Mouse (Mus musculus): ENCODE results near the gene Iqgap1.

Gene Iqgap1

GRCm38 (mm10) chr7:80796805-80797567, 28.8 kb downstream of the Iqgap1 start:
- DNase-seq = no peak

GRCm38 (mm10) chr7:80796258-80796657, 29.5 kb downstream of the Iqgap1 start:
- DNase-seq = no peak

GRCm38 (mm10) chr7:80789534-80789933, 36.2 kb downstream of the Iqgap1 start:
- no peak for DNase-seq

- no peak for DNase-seq
Observed at GRCm38 (mm10) chr7:80789061-80789460, 36.7 kb downstream of the Iqgap1 start.

- no peak for DNase-seq
Observed at GRCm38 (mm10) chr7:80788002-80788401, 37.8 kb downstream of the Iqgap1 start.

DNA sequence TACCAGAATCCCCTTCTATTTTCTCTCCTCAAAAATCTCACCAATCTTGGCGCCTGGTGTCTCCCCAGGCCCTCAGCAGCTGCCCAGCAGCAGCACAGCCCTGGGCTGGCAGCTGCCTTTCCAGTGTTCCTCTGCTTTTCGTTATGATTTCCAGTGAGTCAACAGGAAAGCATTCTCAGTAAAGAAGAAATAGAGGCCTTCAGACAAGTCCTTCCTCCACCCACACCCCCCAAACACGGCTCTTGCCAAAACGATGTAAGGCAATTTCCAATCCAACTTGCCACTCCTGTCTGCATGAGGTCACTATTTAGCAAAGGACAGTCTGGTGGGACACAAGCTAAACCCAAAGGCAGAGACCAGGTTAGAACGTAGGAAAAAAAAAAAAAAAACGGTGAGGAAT, 39.0 kb downstream of the Iqgap1 start:
- no peak for DNase-seq

- no peak for DNase-seq
Observed at GRCm38 (mm10) chr7:80783841-80784240, 41.9 kb downstream of the Iqgap1 start.

- DNase-seq = no peak
Observed at GRCm38 (mm10) chr7:80782155-80783109, 43.3 kb downstream of the Iqgap1 start.

GRCm38 (mm10) chr7:80781444-80782120, 44.2 kb downstream of the Iqgap1 start:
- DNase-seq = no peak

DNA sequence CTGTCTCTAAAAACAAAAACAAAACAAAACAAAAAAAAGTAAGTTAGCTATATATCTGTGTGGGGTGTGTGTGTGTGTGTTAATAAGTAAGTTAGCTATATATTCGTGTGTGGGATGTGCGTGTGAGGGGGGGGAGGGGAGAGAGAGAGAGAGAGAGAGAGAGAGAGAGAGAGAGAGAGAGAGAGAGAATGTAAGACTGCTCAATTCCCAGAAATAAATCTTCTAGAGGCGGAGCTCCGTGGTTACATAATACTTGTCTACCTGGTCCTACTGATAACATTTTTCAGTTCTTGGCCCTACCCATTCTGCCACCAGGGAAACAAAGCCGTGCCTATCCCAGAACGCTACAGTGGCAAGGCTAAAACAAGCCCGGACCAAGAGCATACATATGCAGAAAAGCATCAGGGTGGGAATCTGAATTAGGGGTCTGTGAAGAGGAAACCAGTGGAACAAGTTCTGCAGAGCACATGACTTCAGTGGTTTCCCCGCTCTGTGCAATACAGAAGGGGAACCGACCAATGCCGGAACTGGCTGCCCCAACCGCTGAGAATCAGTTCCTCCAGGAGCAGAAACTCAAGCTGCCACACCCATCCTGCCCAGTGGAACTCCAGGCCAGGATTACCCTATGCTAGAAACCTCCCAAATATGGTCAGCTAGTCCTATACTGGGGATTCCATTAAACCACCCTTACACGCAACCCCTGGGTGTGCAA, 46.7 kb downstream of the Iqgap1 start:
- DNase-seq = no peak

DNA sequence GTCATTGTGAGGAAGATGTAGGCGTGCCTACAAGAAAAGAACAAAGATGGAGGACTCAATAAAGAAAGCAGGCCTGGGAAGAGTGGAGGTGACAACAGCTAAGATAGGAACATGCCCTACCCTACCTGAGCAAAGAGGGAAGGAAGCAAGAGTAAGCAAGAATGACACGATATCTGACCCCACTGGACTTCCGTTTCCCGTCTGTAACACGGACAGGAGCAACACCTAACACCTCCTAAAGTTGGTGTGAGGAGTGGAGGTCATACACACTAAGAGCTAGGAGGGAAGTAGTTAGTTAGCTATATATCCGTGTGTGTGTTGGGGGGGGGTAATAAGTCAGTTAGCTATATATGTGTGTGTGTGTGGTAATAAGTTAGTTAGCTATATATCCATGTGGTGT, 47.4 kb downstream of the Iqgap1 start:
- DNase-seq = no peak

DNA sequence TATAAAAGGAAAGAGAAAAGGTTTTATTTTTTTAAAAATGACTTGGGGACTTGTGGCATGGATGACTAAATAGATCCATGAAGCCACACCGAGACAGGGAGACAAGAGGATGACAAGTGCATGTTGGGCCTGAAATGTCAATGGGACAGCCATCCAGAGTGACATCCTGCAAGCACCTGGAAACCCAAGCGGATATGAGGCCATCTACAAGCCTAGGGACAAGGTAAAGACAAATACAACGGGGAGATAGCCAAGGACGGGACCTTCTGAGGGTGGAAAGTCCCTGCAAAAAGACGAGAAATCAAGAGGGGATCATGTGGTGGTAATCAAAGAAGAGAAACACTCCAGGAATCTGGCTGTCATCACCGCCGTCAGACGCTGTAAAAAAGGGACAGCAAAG, 48.6 kb downstream of the Iqgap1 start:
- no peak for DNase-seq

GRCm38 (mm10) chr7:80776090-80776489, 49.7 kb downstream of the Iqgap1 start:
- no peak for DNase-seq

DNA sequence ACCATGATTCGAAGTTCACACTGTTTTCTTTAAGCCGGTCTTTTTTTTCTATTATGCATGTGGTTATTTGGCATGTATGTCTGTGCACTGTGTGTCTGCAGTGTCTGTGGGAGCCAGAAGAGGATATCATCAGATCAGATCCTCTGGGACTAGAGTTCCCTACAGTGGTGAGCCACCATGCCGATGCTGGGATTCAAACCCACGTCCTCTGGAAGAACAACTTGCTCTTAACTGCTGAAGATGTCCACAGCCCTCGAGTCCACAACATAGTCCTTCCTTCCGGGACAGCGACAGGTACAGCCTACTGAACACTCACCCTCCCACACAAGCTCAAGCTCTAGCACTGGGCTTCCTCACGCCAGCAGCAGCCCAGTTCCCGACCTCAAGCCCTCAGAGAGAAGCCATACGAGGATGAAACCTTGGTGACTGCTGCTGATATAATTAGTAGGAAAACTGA, 50.3 kb downstream of the Iqgap1 start:
- DNase-seq = no peak

GRCm38 (mm10) chr7:80774615-80775447, 50.9 kb downstream of the Iqgap1 start:
- DNase-seq = no peak

- DNase-seq = no peak
Observed at GRCm38 (mm10) chr7:80773834-80774614, 51.8 kb downstream of the Iqgap1 start.

DNA sequence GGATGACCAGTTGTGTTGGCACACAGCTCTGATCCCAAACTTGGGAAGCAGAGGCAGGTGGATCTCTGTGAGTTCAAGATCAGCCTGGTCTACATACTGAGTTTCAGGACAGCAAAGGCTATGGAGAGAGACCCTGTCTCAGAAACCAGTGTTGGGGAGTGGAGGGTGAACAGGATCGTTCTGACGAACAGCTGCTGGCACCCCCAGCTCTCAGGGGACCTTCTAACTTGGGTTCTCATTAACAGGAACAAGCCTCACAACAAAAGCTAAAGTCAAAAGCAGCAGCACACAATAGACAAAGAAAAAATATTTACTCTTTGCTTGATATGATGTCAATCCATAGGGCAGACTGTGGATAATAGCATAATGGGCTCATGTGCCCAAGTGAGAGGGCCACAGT, 55.3 kb downstream of the Iqgap1 start:
- no peak for DNase-seq

DNA sequence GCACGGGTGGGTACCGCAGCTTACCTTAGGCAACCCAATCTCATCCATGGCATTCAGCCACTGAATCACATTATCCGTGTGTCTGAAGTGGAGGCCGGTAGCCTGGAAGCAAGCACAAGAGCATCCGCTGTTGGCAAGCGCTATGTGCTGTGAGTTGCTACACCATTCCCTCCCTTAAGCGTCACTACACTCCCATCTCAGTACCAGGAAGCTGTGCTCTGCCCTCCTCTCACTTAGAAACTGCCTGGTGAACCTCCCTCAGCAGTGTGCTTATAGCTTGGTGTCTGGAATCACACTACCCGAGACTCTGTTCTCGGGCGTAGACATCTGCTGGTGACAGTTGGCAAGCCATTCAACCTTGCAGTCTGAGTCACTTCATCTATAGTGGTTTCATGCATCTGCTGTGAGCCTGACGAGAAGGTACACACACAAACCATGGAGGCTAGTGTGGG, 58.9 kb downstream of the Iqgap1 start:
- DNase-seq = peak; percentile 45

- DNase-seq = no peak
Observed at GRCm38 (mm10) chr7:80766072-80766471, 59.7 kb downstream of the Iqgap1 start.

DNA sequence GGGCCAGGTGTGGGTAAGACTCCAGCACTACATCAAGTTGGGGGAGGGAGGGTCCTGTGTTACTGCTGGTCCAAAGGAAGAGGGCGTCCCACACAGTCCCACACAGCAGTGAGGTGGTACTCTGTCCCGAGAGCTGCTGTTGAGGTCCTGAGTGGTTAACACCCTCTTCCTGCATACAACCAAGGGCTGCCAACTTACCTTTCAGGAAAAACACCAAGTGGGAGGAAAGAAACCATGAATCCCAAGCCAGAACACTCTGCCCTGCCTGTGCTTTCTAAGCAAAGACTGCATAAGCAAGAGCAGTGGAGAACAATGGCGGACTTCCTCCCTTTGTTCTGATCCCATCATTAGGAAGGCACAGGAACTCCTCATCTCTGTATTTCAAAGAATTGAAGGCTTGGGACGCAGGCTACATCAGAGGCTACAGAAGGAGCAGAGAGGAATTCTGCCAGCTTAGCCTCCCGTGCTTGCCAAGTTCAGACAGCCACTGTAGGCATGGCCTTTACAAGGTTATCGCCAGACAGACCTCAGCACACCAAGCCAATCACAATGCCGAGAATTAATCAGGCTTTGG, 61.8 kb downstream of the Iqgap1 start:
- DNase-seq = peak; percentile 84
